Mouse (Mus musculus): Measurements from ENCODE around the gene Rapgef4. TPM values are rescaled to one million over a fixed set of nuclear protein-coding genes. Genes with fewer than 3 reads are reported as not detected.

Rapgef4 gene
- polyA plus RNA-seq (2015; fragmentation: Nextera tagmentation; extraction: Ambion mirVana), result 29.0 and 80.2 TPM in 2 replicates

DNA sequence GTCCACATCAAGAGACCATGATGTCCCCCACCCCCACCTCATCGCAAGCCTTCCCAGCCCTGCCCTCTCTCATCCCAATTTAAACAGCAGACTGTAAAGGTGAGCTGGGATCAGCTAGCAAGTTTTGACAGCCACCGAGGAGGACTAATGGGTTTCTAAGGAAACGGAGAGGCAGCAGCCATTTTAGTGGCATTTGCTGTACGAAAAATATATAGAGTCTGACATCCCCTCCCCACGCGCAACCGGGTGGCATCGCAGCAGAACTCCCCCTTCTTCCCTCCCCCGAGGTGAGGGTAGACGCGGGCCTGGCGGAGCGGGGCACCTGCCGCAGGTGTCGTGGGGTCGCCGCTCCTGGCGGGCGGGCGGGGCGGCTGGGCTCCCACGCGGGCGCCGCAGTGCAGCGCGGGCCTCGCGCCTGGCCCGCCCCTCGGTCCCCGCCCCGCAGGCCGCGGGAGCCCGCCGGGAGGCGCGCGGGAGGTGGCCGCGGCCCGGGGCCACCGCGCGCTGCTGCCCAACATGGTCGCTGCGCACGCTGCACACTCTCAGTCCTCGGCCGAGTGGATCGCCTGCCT is at the start of gene Rapgef4:
TSS of gene Rapgef4 (plus strand) at position 470 of the 572 bp plus-strand sequence.

DNA sequence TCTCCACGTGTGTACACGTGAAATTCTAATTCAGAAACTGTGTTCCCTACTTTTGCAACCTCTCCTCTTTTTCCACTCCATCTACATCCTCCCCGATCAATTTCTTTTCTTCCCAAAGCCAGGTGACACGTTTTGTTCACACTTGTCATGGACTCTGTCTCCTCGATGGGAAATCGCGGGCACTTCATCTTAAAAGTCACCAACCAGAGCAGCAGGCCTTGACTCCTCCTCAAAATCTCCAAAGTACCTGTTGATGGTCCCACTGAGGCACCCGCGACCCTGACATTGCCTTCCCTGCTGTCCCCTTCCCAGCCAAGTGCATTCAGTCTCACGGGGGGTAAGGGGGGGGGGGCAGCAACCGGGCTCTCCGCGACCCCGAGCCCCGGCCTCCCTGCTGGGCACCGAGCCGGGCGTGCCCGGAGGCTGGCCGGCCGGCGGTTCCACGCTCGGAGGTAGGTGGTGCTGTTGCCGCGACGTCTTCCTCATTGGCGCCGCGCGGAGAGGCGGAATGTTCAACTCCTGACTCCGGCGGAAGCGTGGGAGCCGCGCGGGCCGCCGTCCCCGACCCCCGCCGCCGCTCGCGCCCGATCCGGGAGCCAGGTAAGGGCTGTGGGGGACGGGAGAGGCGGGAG is 304.3 kb downstream of the Rapgef4 start, which contains the start of gene Map3k20:
TSS of gene Map3k20 (plus strand) at position 382 of the 632 bp plus-strand sequence.

Other genes starting within 250 kb of the Rapgef4 start
- 28.3 and 63.0 TPM in 2 replicates for gene Itga6, start 235.6 kb upstream of the Rapgef4 start, polyA plus RNA-seq (2015; fragmentation: Nextera tagmentation; extraction: Ambion mirVana)
- gene Pdk1, start 108.0 kb upstream of the Rapgef4 start, polyA plus RNA-seq (2015; fragmentation: Nextera tagmentation; extraction: Ambion mirVana), result 37.9 and 50.9 TPM in 2 replicates